Mouse (Mus musculus) kidney, adult 2 months (tissue): ENCODE data around the gene Olfr380.

Source experiments
- CTCF ChIP-seq: fragments of 200-500 bp; conservative IDR thresholded peaks from 2 replicates; pipeline ENCODE4 v1.5.1; 2011; ENCODE audit warnings: low read depth, mild to moderate bottlenecking, control low read depth, low read length, moderate library complexity, mixed read lengths; ENCODE audit not compliant: insufficient read depth, insufficient read length
- POLR2A ChIP-seq: fragments of 200-500 bp; IDR thresholded peaks from one replicate; pipeline ENCODE4 v1.6.1; 2011; ENCODE audit warnings: low read depth, low read length, control low read depth

- TF ChIP-seq POLR2A (no peak), CTCF (no peak)
Measured at GRCm38 (mm10) chr11:73491503-73491902, 34.2 kb upstream of the Olfr380 start, which contains the start of gene Olfr381.
